Mouse (Mus musculus): ENCODE results near the gene B3glct. TPM values are rescaled to one million over a fixed set of nuclear protein-coding genes. Genes with fewer than 3 reads are reported as not detected.

The B3glct gene
- polyA plus RNA-seq, 1 experiment from 2014 or later: 17.8 TPM

DNA sequence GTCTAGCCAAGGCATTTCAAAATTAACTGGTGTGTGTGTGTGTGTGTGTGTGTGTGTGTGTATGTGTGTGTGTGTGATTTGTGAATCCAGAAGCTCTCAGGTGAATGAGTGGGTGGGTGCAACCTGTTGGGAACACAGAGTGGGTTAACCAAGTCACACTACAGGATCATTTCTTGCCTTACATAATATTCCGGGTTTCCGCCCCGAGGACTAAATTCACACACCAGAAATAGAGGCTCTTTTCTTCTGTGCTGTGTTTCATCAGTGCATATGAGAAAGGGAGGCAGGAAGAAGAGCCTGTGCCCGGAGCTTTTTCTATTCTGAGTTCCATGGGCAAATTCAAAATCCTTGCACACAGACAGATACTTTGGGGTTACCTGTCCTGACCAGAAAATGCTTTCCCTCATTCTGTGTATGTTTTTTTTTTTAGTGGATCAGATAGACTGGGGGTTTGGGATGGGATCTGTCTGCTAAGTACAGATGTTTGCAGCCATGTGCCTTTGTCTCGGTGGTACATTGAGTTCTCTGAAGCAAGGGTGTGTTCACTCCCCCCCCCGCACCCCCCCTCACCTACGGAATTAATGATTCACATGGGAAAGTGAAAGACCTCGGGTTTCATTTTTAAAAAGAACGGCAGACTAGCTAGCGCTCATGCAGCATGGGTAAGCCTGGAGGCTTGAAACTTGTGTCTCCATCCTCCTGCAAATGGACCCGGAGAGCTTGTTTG, 35.1 kb upstream of the B3glct start:
- ATAC-seq (ENCODE audit: insufficient number of reproducible peaks, insufficient read depth, low FRiP score, low read depth): no peak
- Histone ChIP-seq H3K9ac (replicated peaks; ENCODE audit: low read depth, low read length) (no peak overlapping the region), H3K9me3 (ENCODE audit: control insufficient read depth, low read depth, low read length) (no peaks in the 10 kb centered on the region), H3K27me3 (ENCODE audit: control insufficient read depth, insufficient read depth, low read length) (no peaks in the 10 kb centered on the region), H3K4me3 (ENCODE audit: low read depth, low read length) (no peak overlapping the region), H3K27ac (ENCODE audit: low read length) (no peak overlapping the region), H3K4me2 (replicated peaks; ENCODE audit: low read depth, low read length) (no peak overlapping the region), H3K36me3 (ENCODE audit: control insufficient read depth, insufficient read depth, low read length) (no peaks in the 10 kb centered on the region), H3K4me1 (ENCODE audit: control insufficient read depth, insufficient read depth, low read length) (no peaks in the 10 kb centered on the region)
- WGBS: 76% methylated on average over 11 of the region's 11 CpGs

DNA sequence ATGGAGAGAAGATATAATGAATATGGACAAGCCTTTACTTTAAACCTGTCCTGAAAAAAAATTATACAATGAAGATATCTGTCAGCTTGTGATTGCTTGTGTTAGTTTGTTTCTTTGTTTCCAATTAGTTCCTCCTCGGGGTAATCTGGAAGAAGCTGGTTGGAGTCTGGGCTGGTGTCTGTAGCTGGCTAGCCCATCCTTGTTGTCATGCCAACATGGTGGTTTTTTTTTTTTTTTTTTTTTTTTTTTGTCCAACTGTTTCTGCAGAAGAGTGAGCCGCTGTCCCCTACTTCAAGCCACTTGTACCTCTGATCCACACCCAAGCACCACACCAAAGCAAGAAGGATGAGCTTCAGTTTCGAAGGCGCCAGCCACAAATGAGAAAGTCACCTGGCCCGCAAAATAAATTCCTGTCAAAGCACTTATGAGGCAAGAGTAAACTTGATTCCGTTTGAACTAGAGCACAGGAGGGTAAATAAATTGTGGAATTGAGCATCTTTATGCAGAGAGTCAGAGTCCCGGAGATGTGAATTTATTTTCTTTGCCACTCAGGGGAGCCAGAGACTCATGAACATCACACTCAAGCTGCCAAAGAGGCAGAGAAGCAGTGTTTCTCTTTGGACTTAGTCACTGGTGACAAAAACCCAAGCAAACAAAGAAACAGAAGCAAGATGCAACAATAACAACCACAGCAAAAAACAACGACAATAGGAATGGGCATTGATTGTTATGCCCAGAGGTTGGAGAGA, 30.5 kb upstream of the B3glct start:
- no peak overlapping the region for H3K4me3 ChIP-seq (ENCODE audit: low read depth, low read length)
- no peak overlapping the region for H3K4me2 ChIP-seq (replicated peaks; ENCODE audit: low read depth, low read length)
- H3K9me3 ChIP-seq (ENCODE audit: control insufficient read depth, low read depth, low read length): no peaks in the 10 kb centered on the region
- 64% methylated on average over 8 of the region's 8 CpGs for WGBS
- no peak overlapping the region for H3K9ac ChIP-seq (replicated peaks; ENCODE audit: low read depth, low read length)
- H3K27me3 ChIP-seq (ENCODE audit: control insufficient read depth, insufficient read depth, low read length): no peaks in the 10 kb centered on the region
- no peak for ATAC-seq (ENCODE audit: insufficient number of reproducible peaks, insufficient read depth, low FRiP score, low read depth)
- no peaks in the 10 kb centered on the region for H3K4me1 ChIP-seq (ENCODE audit: control insufficient read depth, insufficient read depth, low read length)
- H3K27ac ChIP-seq (ENCODE audit: low read length): no peak overlapping the region
- H3K36me3 ChIP-seq (ENCODE audit: control insufficient read depth, insufficient read depth, low read length): no peaks in the 10 kb centered on the region

- Histone ChIP-seq H3K4me3 (ENCODE audit: low read depth, low read length) (no peak overlapping the region), H3K9me3 (ENCODE audit: control insufficient read depth, low read depth, low read length) (no peaks in the 10 kb centered on the region), H3K27me3 (ENCODE audit: control insufficient read depth, insufficient read depth, low read length) (no peaks in the 10 kb centered on the region), H3K36me3 (ENCODE audit: control insufficient read depth, insufficient read depth, low read length) (no peaks in the 10 kb centered on the region), H3K9ac (replicated peaks; ENCODE audit: low read depth, low read length) (no peak overlapping the region), H3K4me1 (ENCODE audit: control insufficient read depth, insufficient read depth, low read length) (no peaks in the 10 kb centered on the region), H3K4me2 (replicated peaks; ENCODE audit: low read depth, low read length) (no peak overlapping the region), H3K27ac (ENCODE audit: low read length) (no peak overlapping the region)
- WGBS: 52% methylated on average over 4 of the region's 4 CpGs
- no peak for ATAC-seq (ENCODE audit: insufficient number of reproducible peaks, insufficient read depth, low FRiP score, low read depth)
Observed at GRCm38 (mm10) chr5:149648196-149648595, 29.8 kb upstream of the B3glct start.

- no peak overlapping the region for H3K27ac ChIP-seq (ENCODE audit: low read length)
- 56% methylated on average over 6 of the region's 6 CpGs for WGBS
- H3K4me3 ChIP-seq (ENCODE audit: low read depth, low read length): no peak overlapping the region
- ATAC-seq (ENCODE audit: insufficient number of reproducible peaks, insufficient read depth, low FRiP score, low read depth): peak; percentile 67; the same call in 1 of the 2 replicates
- no peaks in the 10 kb centered on the region for H3K9me3 ChIP-seq (ENCODE audit: control insufficient read depth, low read depth, low read length)
- H3K36me3 ChIP-seq (ENCODE audit: control insufficient read depth, insufficient read depth, low read length): no peaks in the 10 kb centered on the region
- H3K9ac ChIP-seq (replicated peaks; ENCODE audit: low read depth, low read length): no peak overlapping the region
- no peaks in the 10 kb centered on the region for H3K4me1 ChIP-seq (ENCODE audit: control insufficient read depth, insufficient read depth, low read length)
- no peak overlapping the region for H3K4me2 ChIP-seq (replicated peaks; ENCODE audit: low read depth, low read length)
- H3K27me3 ChIP-seq (ENCODE audit: control insufficient read depth, insufficient read depth, low read length): no peaks in the 10 kb centered on the region
Observed at GRCm38 (mm10) chr5:149648895-149649406, 29.1 kb upstream of the B3glct start.

DNA sequence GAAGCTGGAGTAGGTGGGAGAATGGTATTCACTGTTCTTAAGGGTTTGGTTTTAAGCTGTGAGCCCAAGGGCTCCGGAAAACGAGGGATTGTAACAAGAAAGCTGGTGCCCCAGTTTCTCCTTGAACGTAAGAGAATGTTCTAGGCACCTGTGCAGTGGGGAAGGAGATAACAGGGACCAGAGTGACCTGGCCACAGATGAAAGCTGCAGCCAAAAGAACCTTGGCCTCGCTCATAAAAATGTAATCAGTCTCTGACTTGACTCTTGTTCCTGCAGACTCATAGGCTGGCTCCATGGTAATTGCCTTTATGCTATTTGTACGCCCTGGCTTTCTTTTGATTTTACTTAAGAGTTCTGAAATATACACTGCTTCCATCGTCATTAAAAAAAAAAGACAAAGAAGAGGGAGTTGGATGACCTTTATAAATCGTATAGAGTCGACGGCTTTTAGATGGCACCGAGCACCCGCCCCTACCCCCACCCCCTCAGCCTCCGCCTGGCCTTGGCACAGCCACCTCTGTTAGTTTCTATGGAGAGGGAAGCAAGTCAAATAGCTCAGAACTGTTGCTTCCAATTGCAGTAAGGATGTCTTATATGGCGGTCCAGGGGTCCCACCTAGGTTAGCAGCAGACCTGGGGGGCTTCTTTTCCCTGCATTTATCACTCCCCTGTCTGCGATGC, 28.4 kb upstream of the B3glct start:
- no peak overlapping the region for H3K4me2 ChIP-seq (replicated peaks; ENCODE audit: low read depth, low read length)
- ATAC-seq (ENCODE audit: insufficient number of reproducible peaks, insufficient read depth, low FRiP score, low read depth): no peak

DNA sequence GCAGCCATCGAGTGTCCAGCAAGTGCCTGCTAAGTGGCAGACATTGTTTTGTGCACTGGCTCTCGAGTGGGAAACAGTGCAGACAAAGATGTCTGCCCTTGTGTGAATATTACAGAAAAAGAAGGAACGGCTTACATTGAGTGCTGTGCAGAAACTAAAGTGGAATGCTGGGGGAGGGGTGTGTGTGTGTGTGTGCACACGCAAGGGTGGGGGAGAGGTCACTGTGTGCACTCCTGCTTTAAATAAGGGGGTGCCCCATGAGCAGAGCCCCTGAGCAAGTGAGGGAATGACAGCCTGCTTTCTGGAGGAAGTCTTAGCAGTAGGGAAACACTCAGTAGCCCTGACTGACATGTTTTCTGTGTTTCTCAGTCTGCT, 27.9 kb upstream of the B3glct start:
- no peaks in the 10 kb centered on the region for H3K27me3 ChIP-seq (ENCODE audit: control insufficient read depth, insufficient read depth, low read length)
- H3K9me3 ChIP-seq (ENCODE audit: control insufficient read depth, low read depth, low read length): no peaks in the 10 kb centered on the region
- ATAC-seq (ENCODE audit: insufficient number of reproducible peaks, insufficient read depth, low FRiP score, low read depth): no peak
- no peak overlapping the region for H3K4me2 ChIP-seq (replicated peaks; ENCODE audit: low read depth, low read length)
- H3K9ac ChIP-seq (replicated peaks; ENCODE audit: low read depth, low read length): no peak overlapping the region
- no peaks in the 10 kb centered on the region for H3K4me1 ChIP-seq (ENCODE audit: control insufficient read depth, insufficient read depth, low read length)
- H3K4me3 ChIP-seq (ENCODE audit: low read depth, low read length): no peak overlapping the region
- no peaks in the 10 kb centered on the region for H3K36me3 ChIP-seq (ENCODE audit: control insufficient read depth, insufficient read depth, low read length)
- no peak overlapping the region for H3K27ac ChIP-seq (ENCODE audit: low read length)
- WGBS: 37% methylated on average over 4 of the region's 4 CpGs

More for the DNA sequence above, 28.4 kb upstream of the B3glct start:
- H3K27me3 ChIP-seq (ENCODE audit: control insufficient read depth, insufficient read depth, low read length): no peaks in the 10 kb centered on the region
- H3K9me3 ChIP-seq (ENCODE audit: control insufficient read depth, low read depth, low read length): no peaks in the 10 kb centered on the region
- no peak overlapping the region for H3K27ac ChIP-seq (ENCODE audit: low read length)
- H3K36me3 ChIP-seq (ENCODE audit: control insufficient read depth, insufficient read depth, low read length): no peaks in the 10 kb centered on the region
- H3K4me3 ChIP-seq (ENCODE audit: low read depth, low read length): no peak overlapping the region
- H3K4me1 ChIP-seq (ENCODE audit: control insufficient read depth, insufficient read depth, low read length): no peaks in the 10 kb centered on the region
- WGBS: 75% methylated on average over 14 of the region's 14 CpGs
- no peak overlapping the region for H3K9ac ChIP-seq (replicated peaks; ENCODE audit: low read depth, low read length)

- H3K4me3 ChIP-seq (ENCODE audit: low read depth, low read length): no peak overlapping the region
- ATAC-seq (ENCODE audit: insufficient number of reproducible peaks, insufficient read depth, low FRiP score, low read depth): no peak
- H3K27me3 ChIP-seq (ENCODE audit: control insufficient read depth, insufficient read depth, low read length): no peaks in the 10 kb centered on the region
- no peak overlapping the region for H3K9ac ChIP-seq (replicated peaks; ENCODE audit: low read depth, low read length)
- no peaks in the 10 kb centered on the region for H3K4me1 ChIP-seq (ENCODE audit: control insufficient read depth, insufficient read depth, low read length)
- no peak overlapping the region for H3K27ac ChIP-seq (ENCODE audit: low read length)
- no peaks in the 10 kb centered on the region for H3K36me3 ChIP-seq (ENCODE audit: control insufficient read depth, insufficient read depth, low read length)
- 83% methylated on average over 9 of the region's 9 CpGs for WGBS
- H3K9me3 ChIP-seq (ENCODE audit: control insufficient read depth, low read depth, low read length): no peaks in the 10 kb centered on the region
- H3K4me2 ChIP-seq (replicated peaks; ENCODE audit: low read depth, low read length): no peak overlapping the region
Observed at GRCm38 (mm10) chr5:149655636-149656035, 22.4 kb upstream of the B3glct start.

DNA sequence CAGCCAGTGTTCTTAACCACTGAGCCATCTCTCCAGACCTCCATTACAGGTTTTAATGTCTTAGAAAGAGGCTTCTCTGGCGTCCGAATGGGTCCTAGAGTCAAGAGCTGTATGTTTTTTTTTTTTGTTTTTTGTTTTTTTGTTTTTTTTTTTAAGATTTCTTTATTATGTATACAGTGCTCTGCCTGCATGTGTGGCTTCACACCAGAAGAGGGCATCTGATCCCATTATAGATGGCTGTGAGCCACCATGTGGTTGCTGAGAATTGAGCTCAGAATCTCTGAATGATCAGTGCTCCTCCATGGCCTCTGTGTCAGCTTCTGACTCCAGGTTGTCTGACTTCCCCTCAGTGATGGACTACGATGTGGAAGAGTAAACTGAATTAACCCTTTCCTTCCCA, 20.0 kb upstream of the B3glct start:
- no peak for ATAC-seq (ENCODE audit: insufficient number of reproducible peaks, insufficient read depth, low FRiP score, low read depth)
- WGBS: 62% methylated on average over 3 of the region's 3 CpGs
- Histone ChIP-seq H3K36me3 (ENCODE audit: control insufficient read depth, insufficient read depth, low read length) (no peaks in the 10 kb centered on the region), H3K4me2 (replicated peaks; ENCODE audit: low read depth, low read length) (no peak overlapping the region), H3K4me1 (ENCODE audit: control insufficient read depth, insufficient read depth, low read length) (no peaks in the 10 kb centered on the region), H3K9me3 (ENCODE audit: control insufficient read depth, low read depth, low read length) (no peaks in the 10 kb centered on the region), H3K4me3 (ENCODE audit: low read depth, low read length) (no peak overlapping the region), H3K27ac (ENCODE audit: low read length) (no peak overlapping the region), H3K9ac (replicated peaks; ENCODE audit: low read depth, low read length) (no peak overlapping the region), H3K27me3 (ENCODE audit: control insufficient read depth, insufficient read depth, low read length) (no peaks in the 10 kb centered on the region)
